Mouse (Mus musculus) ES-Bruce4 (cell line): ENCODE measurements at regions not wholly inside any gene's neighbourhood (a gene's known extent, or its start where the extent isn't known, plus 50 kb on each side); places are given as distances from the start of the nearest gene placed in this dataset.

Experiments used
- CTCF ChIP-seq: IDR thresholded peaks from one replicate; pipeline ENCODE4 v1.8.1; 2011; ENCODE audit warnings: low read depth, low read length
- EP300 ChIP-seq: IDR thresholded peaks from 2 replicates; pipeline ENCODE4 v1.6.1; 2011; ENCODE audit warnings: low read depth, low read length; ENCODE audit not compliant: insufficient read depth
- POLR2A ChIP-seq: IDR thresholded peaks from one replicate; pipeline ENCODE4 v1.8.1; 2011; ENCODE audit warnings: low read length; ENCODE audit not compliant: insufficient read depth

DNA sequence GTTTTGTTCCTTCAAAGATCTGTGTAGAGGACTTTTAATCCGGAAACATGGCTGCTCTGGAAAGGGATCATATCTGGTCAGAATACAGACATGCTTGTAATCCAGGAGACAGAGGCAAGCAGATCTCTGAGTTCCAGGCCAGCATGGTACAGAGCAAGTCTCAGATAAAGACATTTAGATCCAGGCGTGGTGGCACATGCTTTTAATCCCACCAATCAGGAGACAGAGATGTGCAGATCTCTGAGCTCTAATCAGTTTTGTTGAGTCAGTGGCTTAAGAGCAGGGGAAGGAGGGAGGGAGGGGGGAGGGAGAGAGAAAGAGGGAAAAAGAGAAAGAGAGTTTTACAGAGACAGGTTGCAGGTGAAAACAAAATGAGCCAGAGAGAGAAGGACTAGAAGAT is 372.0 kb downstream of the Pdha2 start:
- no peak for TF ChIP-seq CTCF
- no peak for TF ChIP-seq POLR2A
- no peak for TF ChIP-seq EP300
